Mouse (Mus musculus): Measurements from ENCODE around the gene Ugt1a8.

Ugt1a8 gene

DNA sequence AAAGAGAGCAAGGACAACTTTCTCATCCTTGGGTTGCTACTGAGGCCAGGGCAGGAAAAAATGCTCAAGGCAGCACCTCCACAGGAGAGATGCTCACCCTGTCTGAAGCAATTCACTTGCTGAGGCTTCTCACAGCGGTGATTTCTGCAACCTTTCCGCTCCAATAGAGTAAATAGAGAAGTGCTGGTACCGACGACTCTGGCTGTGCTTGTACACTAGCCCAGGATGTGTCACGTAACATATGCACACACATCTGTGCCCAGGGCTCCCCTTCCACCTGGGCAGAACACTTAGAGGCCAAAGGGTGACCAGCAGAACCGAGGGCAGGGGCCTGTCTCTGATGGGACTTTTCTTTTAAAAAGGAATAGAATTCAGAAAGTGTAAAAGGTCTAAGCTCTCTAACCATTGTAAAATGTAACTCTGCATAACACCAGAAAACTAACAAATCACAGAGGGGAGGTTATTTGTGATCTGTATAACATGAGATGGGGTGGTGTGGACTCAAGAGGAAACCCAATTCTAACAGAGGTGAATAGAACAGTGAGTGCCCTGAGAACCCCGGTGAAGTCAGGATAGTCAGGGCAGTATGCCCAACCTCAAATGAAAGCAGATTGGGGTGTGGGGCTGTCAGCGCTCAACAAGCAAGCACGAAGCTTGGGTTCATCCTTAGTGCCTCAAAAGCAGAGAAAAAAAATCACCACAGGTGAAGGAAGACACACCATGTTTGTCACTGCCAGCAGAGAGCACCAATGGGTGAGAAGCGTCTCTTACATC lies 173.2 kb downstream of the Ugt1a8 start:
- CTCF ChIA-PET: no interaction called here

- CTCF ChIA-PET: interaction anchor here (1.2 kb wide), 1 partner anchor 9 kb away, joined by 3 read pairs; no protein-coding TSS in a partner anchor
These were observed 174.1 kb downstream of the Ugt1a8 start for GRCm38 (mm10) chr1:88261706-88262105.

GRCm38 (mm10) chr1:88262255-88262654 lies 174.6 kb downstream of the Ugt1a8 start:
- CTCF ChIA-PET: interaction anchor here (1.2 kb wide), 1 partner anchor 9 kb away, joined by 3 read pairs; no protein-coding TSS in a partner anchor

- CTCF ChIA-PET: interaction anchor here (1.2 kb wide), 1 partner anchor 10 kb away, joined by 3 read pairs; no protein-coding TSS in a partner anchor
These were observed 175.3 kb downstream of the Ugt1a8 start for GRCm38 (mm10) chr1:88262961-88263360.

DNA sequence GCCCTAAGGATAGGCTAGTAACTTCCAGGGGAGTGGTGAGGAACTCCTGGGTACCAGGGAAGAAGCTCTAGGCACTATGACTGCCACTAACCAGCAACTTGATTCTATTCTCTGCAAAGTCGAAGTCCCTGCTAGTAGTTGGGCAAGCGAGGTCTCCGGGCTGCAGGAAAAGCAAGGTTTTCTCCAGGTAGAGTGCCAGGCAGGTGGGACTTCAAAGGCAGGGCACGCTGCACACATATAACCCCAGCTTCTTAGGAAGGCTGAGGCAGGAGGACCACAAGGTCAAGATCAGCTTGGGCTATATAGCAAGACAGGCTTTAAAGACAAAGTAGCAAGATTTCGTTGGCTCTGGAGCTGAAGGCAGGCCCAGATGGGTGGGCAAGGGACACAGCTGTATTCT lies 176.2 kb downstream of the Ugt1a8 start:
- CTCF ChIA-PET: no interaction called here

- CTCF ChIA-PET: interaction anchor here (0.6 kb wide), 1 partner anchor 1007 kb away, joined by 4 read pairs; no protein-coding TSS in a partner anchor
These were observed 176.7 kb downstream of the Ugt1a8 start for GRCm38 (mm10) chr1:88264237-88264868.

GRCm38 (mm10) chr1:88264869-88265240 lies 177.2 kb downstream of the Ugt1a8 start:
- CTCF ChIA-PET: interaction anchor here (0.6 to 2.1 kb wide), 2 partner anchors 10 to 1007 kb away, joined by 4 to 12 read pairs; no protein-coding TSS in a partner anchor

GRCm38 (mm10) chr1:88266123-88266522 lies 178.5 kb downstream of the Ugt1a8 start:
- CTCF ChIA-PET: interaction anchor here (2.1 kb wide), 1 partner anchor 9 kb away, joined by 12 read pairs; no protein-coding TSS in a partner anchor

GRCm38 (mm10) chr1:88267489-88267888 lies 179.9 kb downstream of the Ugt1a8 start:
- CTCF ChIA-PET: no interaction called here

- CTCF ChIA-PET: no interaction called here
These were observed 180.5 kb downstream of the Ugt1a8 start for GRCm38 (mm10) chr1:88268070-88268469.
